Mouse (Mus musculus): Measurements from ENCODE around the gene Zwilch. TPM values are rescaled to one million over a fixed set of nuclear protein-coding genes. Genes with fewer than 3 reads are reported as not detected.
"Not testable (repeated sequence)": the region's sequence is repeated elsewhere in the genome, so short reads cannot be mapped to it uniquely, and the experiment has no call there.

Gene Zwilch
- polyA plus RNA-seq, 1 experiment from 2014 or later, result 31.9 TPM

DNA sequence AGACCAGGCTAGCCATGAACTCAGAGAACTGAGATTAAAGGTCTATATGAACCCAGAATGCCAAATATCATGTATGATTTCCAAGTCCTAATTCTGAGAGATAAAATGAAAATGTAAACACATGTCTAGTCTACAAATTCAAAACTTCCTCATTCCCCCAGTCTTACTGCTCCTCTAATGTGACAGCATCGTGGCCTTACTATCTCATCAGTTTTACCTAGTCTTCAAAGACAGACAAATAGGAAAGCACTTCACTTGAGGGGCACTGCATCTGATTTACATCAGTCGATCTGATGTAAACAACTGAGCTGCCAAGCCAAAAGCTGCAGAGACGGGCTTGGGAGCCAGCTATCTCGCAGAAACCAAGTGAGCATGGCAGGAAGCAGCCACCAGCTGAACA, 43.2 kb upstream of the Zwilch start:
- DNase-seq (ENCODE audit: low spot score) (no peak), ATAC-seq (replicated peaks; ENCODE audit: insufficient number of reproducible peaks, low FRiP score, low TSS enrichment, low read depth) (no peak)
- WGBS, result 79% methylated on average over 4 of the region's 4 CpGs
- Histone ChIP-seq H3K4me3 (ENCODE audit: low read depth, low read length) (no peak overlapping the region), H3K4me2 (ENCODE audit: low read depth, low read length) (no peak overlapping the region), H3K4me1 (ENCODE audit: control insufficient read depth, insufficient read depth, low read length) (no peaks in the 10 kb centered on the region), H3K27me3 (ENCODE audit: control insufficient read depth, insufficient read depth, low read length) (no peaks in the 10 kb centered on the region), H3K36me3 (replicated peaks; ENCODE audit: control insufficient read depth, insufficient read depth, low read depth, low read length) (no peaks in the 10 kb centered on the region), H3K9me3 (replicated peaks; ENCODE audit: control insufficient read depth, low read length) (no peaks in the 10 kb centered on the region), H3K27ac (replicated peaks; ENCODE audit: low read depth, low read length) (no peak overlapping the region), H3K9ac (replicated peaks; ENCODE audit: low read length) (no peak overlapping the region)

DNA sequence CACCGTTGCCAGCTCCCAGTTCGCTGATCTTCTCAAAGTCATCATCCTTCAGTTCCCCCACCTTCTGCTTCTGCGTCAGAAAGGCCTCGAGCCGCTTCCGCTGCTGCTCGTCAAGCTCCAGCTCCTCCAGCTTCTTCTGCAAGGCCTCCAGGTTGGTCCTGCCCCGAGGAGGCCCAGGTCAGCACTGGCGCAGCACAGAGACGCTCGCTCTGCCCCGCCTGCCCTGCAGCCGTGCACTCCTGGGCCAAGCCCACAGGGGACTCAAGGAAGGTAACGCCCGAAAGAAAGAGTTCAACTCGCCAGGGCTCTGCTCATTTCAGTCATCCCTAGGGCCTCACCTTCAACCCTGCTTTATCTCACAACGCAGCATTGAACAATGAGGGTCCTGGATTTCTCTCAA, 41.5 kb upstream of the Zwilch start:
- Histone ChIP-seq H3K4me1 (ENCODE audit: control insufficient read depth, insufficient read depth, low read length) (no peaks in the 10 kb centered on the region), H3K4me2 (ENCODE audit: low read depth, low read length) (no peak overlapping the region), H3K27me3 (ENCODE audit: control insufficient read depth, insufficient read depth, low read length) (no peaks in the 10 kb centered on the region), H3K27ac (replicated peaks; ENCODE audit: low read depth, low read length) (no peak overlapping the region), H3K9ac (replicated peaks; ENCODE audit: low read length) (no peak overlapping the region), H3K9me3 (replicated peaks; ENCODE audit: control insufficient read depth, low read length) (no peaks in the 10 kb centered on the region), H3K36me3 (replicated peaks; ENCODE audit: control insufficient read depth, insufficient read depth, low read depth, low read length) (no peaks in the 10 kb centered on the region), H3K4me3 (ENCODE audit: low read depth, low read length) (no peak overlapping the region)
- DNase-seq (ENCODE audit: low spot score) (no peak), ATAC-seq (replicated peaks; ENCODE audit: insufficient number of reproducible peaks, low FRiP score, low TSS enrichment, low read depth) (no peak)
- 91% methylated on average over 17 of the region's 17 CpGs for WGBS

- no peak for ATAC-seq (replicated peaks; ENCODE audit: insufficient number of reproducible peaks, low FRiP score, low TSS enrichment, low read depth)
- Histone ChIP-seq H3K9ac (replicated peaks; ENCODE audit: low read length) (no peak overlapping the region), H3K9me3 (replicated peaks; ENCODE audit: control insufficient read depth, low read length) (no peaks in the 10 kb centered on the region), H3K27ac (replicated peaks; ENCODE audit: low read depth, low read length) (no peak overlapping the region), H3K4me2 (ENCODE audit: low read depth, low read length) (no peak overlapping the region), H3K4me1 (ENCODE audit: control insufficient read depth, insufficient read depth, low read length) (no peaks in the 10 kb centered on the region), H3K27me3 (ENCODE audit: control insufficient read depth, insufficient read depth, low read length) (no peaks in the 10 kb centered on the region), H3K4me3 (ENCODE audit: low read depth, low read length) (no peak overlapping the region), H3K36me3 (replicated peaks; ENCODE audit: control insufficient read depth, insufficient read depth, low read depth, low read length) (no peaks in the 10 kb centered on the region)
- no peak for DNase-seq (ENCODE audit: low spot score)
- WGBS, result 88% methylated on average over 3 of the region's 3 CpGs
Observed at GRCm38 (mm10) chr9:64207509-64208084, 34.7 kb upstream of the Zwilch start.

DNA sequence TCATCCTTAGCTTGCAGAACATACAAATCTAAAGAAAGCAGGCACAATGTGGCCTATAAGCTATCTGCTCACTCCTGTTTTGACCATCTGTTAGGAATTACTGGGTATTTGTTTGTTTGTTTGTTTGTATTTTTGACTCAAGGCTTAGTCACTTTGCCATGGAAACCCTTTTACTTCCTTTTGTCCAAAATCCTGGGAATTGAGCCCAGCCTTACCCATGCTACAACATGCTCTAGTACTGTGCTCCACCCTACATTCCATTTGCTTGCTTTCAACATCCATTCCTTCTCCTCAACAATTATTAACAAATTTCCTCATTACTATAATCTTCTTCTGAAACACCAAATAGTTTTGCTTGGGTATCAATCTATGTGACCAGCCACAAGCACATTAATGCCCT, 30.0 kb upstream of the Zwilch start:
- Histone ChIP-seq H3K9me3 (replicated peaks; ENCODE audit: control insufficient read depth, low read length) (no peaks in the 10 kb centered on the region), H3K4me1 (ENCODE audit: control insufficient read depth, insufficient read depth, low read length) (no peaks in the 10 kb centered on the region), H3K9ac (replicated peaks; ENCODE audit: low read length) (no peak overlapping the region), H3K4me3 (ENCODE audit: low read depth, low read length) (no peak overlapping the region), H3K4me2 (ENCODE audit: low read depth, low read length) (no peak overlapping the region), H3K27me3 (ENCODE audit: control insufficient read depth, insufficient read depth, low read length) (no peaks in the 10 kb centered on the region), H3K36me3 (replicated peaks; ENCODE audit: control insufficient read depth, insufficient read depth, low read depth, low read length) (no peaks in the 10 kb centered on the region), H3K27ac (replicated peaks; ENCODE audit: low read depth, low read length) (no peak overlapping the region)
- DNase-seq (ENCODE audit: low spot score), result no peak
- no peak for ATAC-seq (replicated peaks; ENCODE audit: insufficient number of reproducible peaks, low FRiP score, low TSS enrichment, low read depth)

GRCm38 (mm10) chr9:64202331-64202730, 29.4 kb upstream of the Zwilch start:
- H3K9ac ChIP-seq (replicated peaks; ENCODE audit: low read length), result no peak overlapping the region
- H3K4me1 ChIP-seq (ENCODE audit: control insufficient read depth, insufficient read depth, low read length), result no peaks in the 10 kb centered on the region
- no peaks in the 10 kb centered on the region for H3K36me3 ChIP-seq (replicated peaks; ENCODE audit: control insufficient read depth, insufficient read depth, low read depth, low read length)
- DNase-seq (ENCODE audit: low spot score) (no peak), ATAC-seq (replicated peaks; ENCODE audit: insufficient number of reproducible peaks, low FRiP score, low TSS enrichment, low read depth) (no peak)
- no peak overlapping the region for H3K4me3 ChIP-seq (ENCODE audit: low read depth, low read length)
- H3K27ac ChIP-seq (replicated peaks; ENCODE audit: low read depth, low read length), result no peak overlapping the region
- no peak overlapping the region for H3K4me2 ChIP-seq (ENCODE audit: low read depth, low read length)
- no peaks in the 10 kb centered on the region for H3K27me3 ChIP-seq (ENCODE audit: control insufficient read depth, insufficient read depth, low read length)
- no peaks in the 10 kb centered on the region for H3K9me3 ChIP-seq (replicated peaks; ENCODE audit: control insufficient read depth, low read length)

DNA sequence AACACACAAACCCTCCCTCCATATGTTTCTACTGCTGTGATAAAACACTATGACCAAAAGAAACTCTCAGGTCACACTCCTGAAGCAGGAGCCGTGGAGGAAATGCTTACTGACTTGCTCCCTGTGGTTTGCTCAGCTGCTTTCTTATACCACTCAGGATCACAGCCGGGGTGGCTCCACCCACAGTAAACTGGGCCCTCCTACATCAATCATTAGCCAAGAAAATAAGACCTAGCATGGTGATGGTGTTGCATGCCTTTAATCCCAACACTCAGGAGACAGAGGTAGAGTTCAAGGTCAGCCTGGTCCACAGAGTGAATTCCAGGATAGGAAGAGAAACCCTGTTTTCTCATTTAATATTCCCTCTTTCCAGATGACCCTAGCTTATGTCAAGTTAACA, 27.0 kb upstream of the Zwilch start:
- no peaks in the 10 kb centered on the region for H3K27me3 ChIP-seq (ENCODE audit: control insufficient read depth, insufficient read depth, low read length)
- H3K36me3 ChIP-seq (replicated peaks; ENCODE audit: control insufficient read depth, insufficient read depth, low read depth, low read length), result no peaks in the 10 kb centered on the region
- no peaks in the 10 kb centered on the region for H3K4me1 ChIP-seq (ENCODE audit: control insufficient read depth, insufficient read depth, low read length)
- no peaks in the 10 kb centered on the region for H3K9me3 ChIP-seq (replicated peaks; ENCODE audit: control insufficient read depth, low read length)
- no peak overlapping the region for H3K27ac ChIP-seq (replicated peaks; ENCODE audit: low read depth, low read length)
- H3K4me3 ChIP-seq (ENCODE audit: low read depth, low read length), result no peak overlapping the region
- no peak overlapping the region for H3K4me2 ChIP-seq (ENCODE audit: low read depth, low read length)
- no peak overlapping the region for H3K9ac ChIP-seq (replicated peaks; ENCODE audit: low read length)
- ATAC-seq (replicated peaks; ENCODE audit: insufficient number of reproducible peaks, low FRiP score, low TSS enrichment, low read depth) (no peak), DNase-seq (ENCODE audit: low spot score) (no peak)
- 76% methylated on average over 2 of the region's 2 CpGs for WGBS

GRCm38 (mm10) chr9:64198763-64199418, 26.0 kb upstream of the Zwilch start:
- H3K4me2 ChIP-seq (ENCODE audit: low read depth, low read length); H3K9me3 ChIP-seq (replicated peaks; ENCODE audit: control insufficient read depth, low read length); DNase-seq (ENCODE audit: low spot score); H3K36me3 ChIP-seq (replicated peaks; ENCODE audit: control insufficient read depth, insufficient read depth, low read depth, low read length); H3K4me3 ChIP-seq (ENCODE audit: low read depth, low read length); H3K27ac ChIP-seq (replicated peaks; ENCODE audit: low read depth, low read length); H3K27me3 ChIP-seq (ENCODE audit: control insufficient read depth, insufficient read depth, low read length); H3K9ac ChIP-seq (replicated peaks; ENCODE audit: low read length); ATAC-seq (replicated peaks; ENCODE audit: insufficient number of reproducible peaks, low FRiP score, low TSS enrichment, low read depth); H3K4me1 ChIP-seq (ENCODE audit: control insufficient read depth, insufficient read depth, low read length): not testable (repeated sequence)
- WGBS, result 88% methylated on average over 7 of the region's 7 CpGs

GRCm38 (mm10) chr9:64198068-64198762, 25.3 kb upstream of the Zwilch start:
- WGBS, result 93% methylated on average over 5 of the region's 5 CpGs
- DNase-seq (ENCODE audit: low spot score) (no peak), ATAC-seq (replicated peaks; ENCODE audit: insufficient number of reproducible peaks, low FRiP score, low TSS enrichment, low read depth) (no peak)
- Histone ChIP-seq H3K4me1 (ENCODE audit: control insufficient read depth, insufficient read depth, low read length) (no peaks in the 10 kb centered on the region), H3K4me2 (ENCODE audit: low read depth, low read length) (no peak overlapping the region), H3K36me3 (replicated peaks; ENCODE audit: control insufficient read depth, insufficient read depth, low read depth, low read length) (0 out of 2 replicates have a peak, but pooled peaks cover 3% of the 10 kb centered on the region), H3K27ac (replicated peaks; ENCODE audit: low read depth, low read length) (no peak overlapping the region), H3K27me3 (ENCODE audit: control insufficient read depth, insufficient read depth, low read length) (no peaks in the 10 kb centered on the region), H3K4me3 (ENCODE audit: low read depth, low read length) (no peak overlapping the region), H3K9me3 (replicated peaks; ENCODE audit: control insufficient read depth, low read length) (no peaks in the 10 kb centered on the region), H3K9ac (replicated peaks; ENCODE audit: low read length) (no peak overlapping the region)

Data from embryonic facial prominence, embryonic 11.5 days (tissue).